Mouse (Mus musculus): ENCODE measurements around the gene Hdac4. TPM values are rescaled to one million over a fixed set of nuclear protein-coding genes. Genes with fewer than 3 reads are reported as not detected.

The Hdac4 gene
- polyA plus RNA-seq, 1 experiment: 30.0 TPM

DNA sequence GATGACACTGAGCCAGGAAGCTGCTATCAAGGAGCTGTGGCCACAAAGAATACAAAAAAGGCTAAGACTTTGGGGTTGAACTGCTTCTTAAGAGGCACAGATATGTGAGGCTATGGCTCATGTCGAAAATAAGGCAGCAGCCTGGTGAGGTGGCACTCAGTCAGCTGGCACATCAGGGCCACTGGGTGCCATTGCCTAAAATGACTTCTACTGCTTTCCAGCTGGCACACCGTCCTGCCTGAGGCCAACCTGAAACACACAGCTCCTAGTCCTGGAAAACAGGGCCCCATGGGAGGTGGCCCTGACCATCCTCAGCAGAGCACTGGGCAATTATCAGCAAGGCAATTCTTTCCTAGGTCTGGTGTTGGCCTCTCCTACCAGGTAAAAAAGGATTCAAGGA lies 167.3 kb downstream of the Hdac4 start:
- Histone ChIP-seq H3K4me1 (ENCODE audit: control insufficient read depth, insufficient read depth, low read length) (no peaks in the 10 kb centered on the region), H3K4me3 (ENCODE audit: insufficient read depth, low read length) (no peak overlapping the region), H3K27ac (ENCODE audit: insufficient read depth, low read length) (no peak overlapping the region)
- TF ChIP-seq CTCF (IDR thresholded peaks at IDR 0.05; ENCODE audit: borderline replicate concordance, insufficient read depth, low read length) (no peak), POLR2A (IDR thresholded peaks at IDR 0.05; ENCODE audit: low read depth, low read length) (no peak)

DNA sequence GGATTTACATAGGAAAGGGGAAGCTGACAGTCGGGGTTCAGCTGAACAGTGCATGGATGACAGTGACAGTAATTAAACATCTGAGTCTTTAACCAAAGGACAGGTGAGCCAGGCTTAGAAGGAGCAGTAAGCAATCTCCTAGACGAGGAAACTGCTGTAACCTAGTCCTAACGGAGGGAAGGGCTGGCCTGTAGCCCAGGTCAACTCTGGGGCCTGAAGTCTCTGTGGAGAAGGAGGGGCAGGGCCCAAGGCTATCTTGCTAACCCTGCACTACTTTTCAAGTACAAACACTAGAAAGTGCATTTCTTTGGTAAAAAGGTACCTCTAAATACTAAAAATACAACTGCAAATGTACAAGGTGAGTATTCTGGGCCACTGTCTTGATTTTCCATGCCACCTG lies 169.1 kb downstream of the Hdac4 start:
- Histone ChIP-seq H3K4me3 (ENCODE audit: insufficient read depth, low read length) (no peak overlapping the region), H3K4me1 (ENCODE audit: control insufficient read depth, insufficient read depth, low read length) (no peaks in the 10 kb centered on the region), H3K27ac (ENCODE audit: insufficient read depth, low read length) (no peak overlapping the region)
- no peak for TF ChIP-seq CTCF (IDR thresholded peaks at IDR 0.05; ENCODE audit: borderline replicate concordance, insufficient read depth, low read length)
- no peak for TF ChIP-seq POLR2A (IDR thresholded peaks at IDR 0.05; ENCODE audit: low read depth, low read length)

DNA sequence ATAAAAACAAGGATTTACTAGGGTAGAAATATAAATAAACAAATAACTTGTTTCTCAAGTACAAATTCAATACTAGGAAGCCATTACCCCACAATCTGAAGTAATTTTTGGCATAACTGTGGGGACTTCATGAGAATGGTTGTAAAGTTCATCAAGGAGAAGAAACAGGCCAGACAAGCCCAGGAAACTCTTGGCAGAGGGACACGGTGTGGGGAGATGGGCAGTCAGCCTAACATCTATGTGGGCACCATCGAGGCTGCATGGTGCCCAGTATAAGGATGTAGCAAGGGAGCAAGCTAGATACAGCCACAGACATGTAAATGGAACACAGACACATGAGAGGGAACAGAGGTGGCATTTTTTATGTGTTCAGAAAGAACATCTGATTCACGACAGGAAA lies 171.6 kb downstream of the Hdac4 start:
- H3K4me3 ChIP-seq (ENCODE audit: insufficient read depth, low read length): no peak overlapping the region
- H3K4me1 ChIP-seq (ENCODE audit: control insufficient read depth, insufficient read depth, low read length): no peaks in the 10 kb centered on the region
- TF ChIP-seq POLR2A (IDR thresholded peaks at IDR 0.05; ENCODE audit: low read depth, low read length) (no peak), CTCF (IDR thresholded peaks at IDR 0.05; ENCODE audit: borderline replicate concordance, insufficient read depth, low read length) (no peak)

DNA sequence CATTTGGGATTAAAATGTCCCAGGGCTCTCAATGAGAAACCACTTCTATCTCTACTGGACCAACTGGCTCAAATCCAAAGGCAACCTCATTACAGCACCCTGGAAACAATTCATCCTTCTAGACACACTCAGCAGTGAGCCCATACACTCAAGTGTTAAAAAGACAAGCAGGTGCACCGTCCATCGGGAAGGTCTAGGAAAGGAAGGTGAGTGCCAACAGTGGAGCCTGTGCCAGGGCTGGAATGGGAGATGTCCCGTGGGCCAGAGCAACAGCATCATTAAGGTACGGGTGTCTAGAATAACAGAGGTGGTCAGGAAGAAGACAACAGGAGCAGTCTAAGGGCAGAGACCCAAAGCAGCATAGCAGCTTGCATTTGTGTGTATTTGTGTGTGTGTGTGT lies 173.5 kb downstream of the Hdac4 start:
- Histone ChIP-seq H3K4me3 (ENCODE audit: insufficient read depth, low read length) (no peak overlapping the region), H3K4me1 (ENCODE audit: control insufficient read depth, insufficient read depth, low read length) (no peaks in the 10 kb centered on the region)
- TF ChIP-seq POLR2A (IDR thresholded peaks at IDR 0.05; ENCODE audit: low read depth, low read length) (no peak), CTCF (IDR thresholded peaks at IDR 0.05; ENCODE audit: borderline replicate concordance, insufficient read depth, low read length) (no peak)

More for the DNA sequence above, 171.6 kb downstream of the Hdac4 start:
- H3K27ac ChIP-seq (ENCODE audit: insufficient read depth, low read length): no peak overlapping the region

DNA sequence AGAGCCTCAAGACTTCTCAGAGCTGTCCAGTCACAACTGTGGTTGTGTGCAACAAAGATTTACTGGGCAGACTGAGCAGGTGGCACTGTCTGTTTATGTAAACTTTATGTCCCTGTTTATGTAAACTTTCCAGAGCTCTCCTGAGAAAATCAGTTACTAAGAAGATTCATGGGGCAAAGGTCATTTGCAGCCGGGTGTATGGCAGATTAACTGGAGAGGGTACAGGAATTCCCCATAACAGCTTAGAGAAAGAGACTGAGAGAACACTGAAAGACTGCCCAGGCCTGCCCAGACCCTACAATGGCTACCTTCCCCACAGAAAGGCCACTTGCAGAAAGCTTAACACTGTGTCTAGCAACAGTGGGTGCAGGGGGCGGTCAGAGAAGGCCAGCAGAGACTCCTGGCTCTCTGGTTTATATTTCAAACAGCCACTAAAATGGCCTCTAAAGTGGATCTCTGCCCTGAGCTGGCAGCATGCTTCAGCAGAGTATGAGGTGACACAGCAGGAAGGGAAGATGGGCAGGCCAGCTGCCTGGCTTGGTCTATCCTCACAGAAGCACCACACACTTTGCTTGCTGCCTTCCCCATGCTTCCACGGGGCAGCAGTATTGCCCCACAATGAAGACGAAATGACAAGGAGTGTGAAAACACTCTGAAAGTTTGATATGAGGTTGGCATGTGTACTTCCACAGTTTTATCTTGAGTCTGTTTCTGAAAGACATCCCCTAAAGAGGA lies 179.4 kb downstream of the Hdac4 start:
- Histone ChIP-seq H3K27ac (ENCODE audit: insufficient read depth, low read length) (no peak overlapping the region), H3K4me3 (ENCODE audit: insufficient read depth, low read length) (no peak overlapping the region), H3K4me1 (ENCODE audit: control insufficient read depth, insufficient read depth, low read length) (no peaks in the 10 kb centered on the region)
- TF ChIP-seq POLR2A (IDR thresholded peaks at IDR 0.05; ENCODE audit: low read depth, low read length) (no peak), CTCF (IDR thresholded peaks at IDR 0.05; ENCODE audit: borderline replicate concordance, insufficient read depth, low read length) (no peak)

More for the DNA sequence above, 173.5 kb downstream of the Hdac4 start:
- H3K27ac ChIP-seq (ENCODE audit: insufficient read depth, low read length): no peak overlapping the region

DNA sequence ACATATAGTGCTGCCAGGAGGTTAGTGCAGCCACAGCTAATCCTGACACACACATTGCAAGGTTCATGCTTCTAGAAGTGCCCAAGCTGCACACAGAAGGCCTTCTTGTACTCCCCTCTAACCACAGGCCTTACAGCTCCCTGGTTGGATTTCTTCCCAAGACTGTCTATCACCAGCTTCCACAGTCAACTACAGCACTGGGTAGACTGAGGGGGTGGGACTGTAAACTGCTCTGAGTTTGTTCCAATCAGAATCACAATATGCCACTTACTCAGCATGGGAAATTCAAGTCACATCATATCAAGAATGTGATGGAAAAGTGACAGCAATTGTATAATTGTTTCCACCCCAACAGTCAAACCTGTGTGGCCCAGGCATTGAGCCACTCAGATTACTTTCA lies 180.2 kb downstream of the Hdac4 start:
- H3K4me3 ChIP-seq (ENCODE audit: insufficient read depth, low read length): no peak overlapping the region
- TF ChIP-seq CTCF (IDR thresholded peaks at IDR 0.05; ENCODE audit: borderline replicate concordance, insufficient read depth, low read length) (no peak), POLR2A (IDR thresholded peaks at IDR 0.05; ENCODE audit: low read depth, low read length) (no peak)
- no peaks in the 10 kb centered on the region for H3K4me1 ChIP-seq (ENCODE audit: control insufficient read depth, insufficient read depth, low read length)
- no peak overlapping the region for H3K27ac ChIP-seq (ENCODE audit: insufficient read depth, low read length)

DNA sequence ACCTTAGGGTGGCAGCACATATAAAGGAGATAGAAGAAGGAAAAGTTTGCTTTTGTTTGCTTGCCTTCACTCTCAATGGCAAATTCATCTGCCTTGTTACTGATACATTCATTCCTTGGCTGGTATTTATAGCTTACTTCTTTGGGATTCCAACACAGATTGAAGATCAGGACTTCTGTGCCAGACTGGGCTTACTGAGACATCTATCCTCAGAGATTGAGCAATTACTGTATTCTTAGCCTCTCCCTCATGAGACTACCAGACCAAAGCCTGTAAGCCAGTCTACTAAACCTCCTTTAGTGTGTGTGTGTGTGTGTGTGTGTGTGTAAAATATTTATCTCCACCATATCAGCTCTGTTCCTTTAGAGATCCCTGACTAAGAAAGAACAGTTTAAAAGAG lies 181.0 kb downstream of the Hdac4 start:
- H3K27ac ChIP-seq (ENCODE audit: insufficient read depth, low read length): no peak overlapping the region
- H3K4me3 ChIP-seq (ENCODE audit: insufficient read depth, low read length): no peak overlapping the region
- H3K4me1 ChIP-seq (ENCODE audit: control insufficient read depth, insufficient read depth, low read length): no peaks in the 10 kb centered on the region
- no peak for TF ChIP-seq POLR2A (IDR thresholded peaks at IDR 0.05; ENCODE audit: low read depth, low read length)
- TF ChIP-seq CTCF (IDR thresholded peaks at IDR 0.05; ENCODE audit: borderline replicate concordance, insufficient read depth, low read length): no peak

DNA sequence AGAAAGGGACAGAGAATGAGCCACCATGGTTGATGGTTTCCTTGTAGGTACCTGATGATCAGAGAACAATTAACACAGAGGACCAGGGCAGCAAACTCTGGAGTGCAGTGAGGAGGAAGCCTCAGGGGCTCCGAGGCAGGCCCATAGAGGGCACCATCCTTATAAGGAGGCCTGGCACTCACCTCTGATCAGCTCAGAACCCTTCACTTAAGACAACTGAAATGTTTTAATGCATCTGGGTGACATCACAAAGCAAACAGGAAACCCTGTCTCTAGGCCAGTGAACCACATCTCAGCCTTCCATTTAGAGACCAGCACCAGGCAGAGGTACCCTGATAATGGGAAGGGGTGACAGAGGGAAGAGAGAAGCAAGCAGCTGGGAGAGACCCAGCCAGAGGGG lies 188.8 kb downstream of the Hdac4 start:
- no peak overlapping the region for H3K4me3 ChIP-seq (ENCODE audit: insufficient read depth, low read length)
- no peaks in the 10 kb centered on the region for H3K4me1 ChIP-seq (ENCODE audit: control insufficient read depth, insufficient read depth, low read length)
- no peak overlapping the region for H3K27ac ChIP-seq (ENCODE audit: insufficient read depth, low read length)
- TF ChIP-seq CTCF (IDR thresholded peaks at IDR 0.05; ENCODE audit: borderline replicate concordance, insufficient read depth, low read length) (no peak), POLR2A (IDR thresholded peaks at IDR 0.05; ENCODE audit: low read depth, low read length) (no peak)

DNA sequence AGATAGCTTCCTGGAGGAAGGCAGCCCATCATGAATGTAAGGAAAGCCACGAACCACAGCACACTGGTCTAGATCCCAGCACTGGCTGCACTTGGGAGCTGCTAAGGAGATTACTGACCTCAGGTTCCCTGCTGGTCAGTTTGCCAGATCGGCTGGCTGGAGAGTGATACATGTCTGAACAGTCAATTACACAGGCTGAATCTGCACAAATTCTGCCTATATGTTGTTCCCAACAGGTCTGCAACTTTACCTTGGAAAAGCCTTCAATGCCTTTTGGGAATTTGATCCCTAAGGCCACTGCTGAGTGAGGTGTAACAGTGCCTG lies 189.9 kb downstream of the Hdac4 start:
- no peaks in the 10 kb centered on the region for H3K4me1 ChIP-seq (ENCODE audit: control insufficient read depth, insufficient read depth, low read length)
- no peak overlapping the region for H3K27ac ChIP-seq (ENCODE audit: insufficient read depth, low read length)
- H3K4me3 ChIP-seq (ENCODE audit: insufficient read depth, low read length): no peak overlapping the region
- TF ChIP-seq CTCF (IDR thresholded peaks at IDR 0.05; ENCODE audit: borderline replicate concordance, insufficient read depth, low read length) (no peak), POLR2A (IDR thresholded peaks at IDR 0.05; ENCODE audit: low read depth, low read length) (no peak)

DNA sequence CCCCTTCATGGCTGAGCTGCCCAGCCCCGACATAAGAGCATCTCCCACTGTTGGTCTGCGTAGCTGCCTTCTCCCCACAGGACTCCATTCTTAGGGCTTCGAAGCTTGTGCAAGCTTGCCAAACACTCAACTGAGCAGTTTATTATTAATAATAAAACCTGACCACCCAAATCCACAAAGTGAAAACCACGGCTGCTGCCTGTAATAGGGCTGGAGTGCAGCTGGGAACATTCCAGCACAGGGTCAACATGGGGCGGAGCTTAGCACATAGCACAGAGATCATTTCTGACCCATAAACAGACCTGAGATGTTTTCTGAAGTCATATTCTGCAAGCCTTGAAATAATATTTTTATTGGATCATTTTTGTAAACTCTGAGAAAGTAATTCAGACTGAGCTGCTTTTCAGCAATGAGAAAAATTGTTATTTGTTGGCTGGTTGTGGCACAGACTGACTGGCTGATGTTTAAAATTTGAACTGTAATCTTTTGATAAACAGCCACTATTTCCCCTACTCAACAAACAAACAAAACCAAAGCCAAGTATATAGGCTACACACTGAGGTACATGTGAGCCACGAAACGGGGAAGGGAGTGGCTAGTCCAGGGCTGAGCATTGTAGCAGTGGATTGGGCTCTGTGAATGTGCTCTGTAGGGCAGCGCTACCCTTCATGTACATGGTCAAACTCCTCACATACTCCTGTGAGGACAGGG lies 190.4 kb downstream of the Hdac4 start:
- H3K27ac ChIP-seq (ENCODE audit: insufficient read depth, low read length): no peak overlapping the region
- H3K4me1 ChIP-seq (ENCODE audit: control insufficient read depth, insufficient read depth, low read length): no peaks in the 10 kb centered on the region
- no peak overlapping the region for H3K4me3 ChIP-seq (ENCODE audit: insufficient read depth, low read length)
- TF ChIP-seq CTCF (IDR thresholded peaks at IDR 0.05; ENCODE audit: borderline replicate concordance, insufficient read depth, low read length) (no peak), POLR2A (IDR thresholded peaks at IDR 0.05; ENCODE audit: low read depth, low read length) (no peak)
